Mouse (Mus musculus) kidney, postnatal 10 days (tissue): ENCODE results near the gene 2510002D24Rik.
"Not testable (repeated sequence)": the region's sequence is repeated elsewhere in the genome, so short reads cannot be mapped to it uniquely, and the experiment has no call there.

Experiments used
- DNase-seq: peaks from one replicate; pipeline ENCODE4 v3.0.0; 2021; ENCODE audit warnings: mixed read lengths

2510002D24Rik gene

GRCm38 (mm10) chr16:18858551-18858950, 22.2 kb downstream of the 2510002D24Rik start:
- DNase-seq: peak; percentile 16

- no peak for DNase-seq
Measured at GRCm38 (mm10) chr16:18860186-18860585, 23.8 kb downstream of the 2510002D24Rik start.

GRCm38 (mm10) chr16:18870495-18870894, 34.1 kb downstream of the 2510002D24Rik start:
- not testable (repeated sequence) for DNase-seq

- DNase-seq: no peak
Measured at GRCm38 (mm10) chr16:18876091-18876441, 39.7 kb downstream of the 2510002D24Rik start.

- DNase-seq: peak; percentile 97
Measured at GRCm38 (mm10) chr16:18876442-18877308, 40.3 kb downstream of the 2510002D24Rik start, which contains the start of the genes Mrpl40 and Hira. Gene Mrpl40, minus strand, starts transcription at chr16:18876862. Gene Hira, plus strand, starts transcription at chr16:18877037.

- DNase-seq: peak; percentile 72
Measured at GRCm38 (mm10) chr16:18877386-18878090, 41.2 kb downstream of the 2510002D24Rik start.

DNA sequence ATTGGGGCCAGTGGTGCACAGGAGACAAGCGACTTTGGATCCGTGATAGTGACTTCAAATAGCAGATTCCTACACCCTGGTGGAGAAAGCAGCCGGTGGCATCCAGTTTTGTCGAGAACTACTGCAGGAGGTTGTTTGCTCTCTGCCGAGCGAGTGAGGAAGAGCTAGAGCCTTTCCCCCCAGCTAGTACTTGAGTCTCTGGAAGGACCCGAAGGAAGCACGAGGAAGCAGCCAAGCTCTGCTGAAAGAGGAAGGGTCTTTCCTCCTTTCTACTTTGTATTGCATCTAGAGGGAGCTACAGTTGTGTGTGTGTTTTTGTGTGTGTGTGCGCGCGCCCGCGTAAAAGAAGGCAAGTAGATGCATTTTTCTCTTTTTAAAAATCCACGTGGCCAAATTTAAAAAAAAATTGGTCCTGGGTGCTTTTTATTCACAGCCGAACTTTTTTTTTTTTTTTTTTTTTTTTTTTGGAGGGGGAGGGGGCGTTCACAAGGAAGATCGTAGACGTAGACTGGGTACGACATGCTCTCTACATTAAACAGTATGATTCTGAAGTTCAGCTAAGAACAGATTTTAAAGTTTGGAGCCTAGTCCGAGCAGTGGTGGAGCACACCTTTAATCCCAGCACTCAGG, 41.8 kb downstream of the 2510002D24Rik start:
- no peak for DNase-seq

DNA sequence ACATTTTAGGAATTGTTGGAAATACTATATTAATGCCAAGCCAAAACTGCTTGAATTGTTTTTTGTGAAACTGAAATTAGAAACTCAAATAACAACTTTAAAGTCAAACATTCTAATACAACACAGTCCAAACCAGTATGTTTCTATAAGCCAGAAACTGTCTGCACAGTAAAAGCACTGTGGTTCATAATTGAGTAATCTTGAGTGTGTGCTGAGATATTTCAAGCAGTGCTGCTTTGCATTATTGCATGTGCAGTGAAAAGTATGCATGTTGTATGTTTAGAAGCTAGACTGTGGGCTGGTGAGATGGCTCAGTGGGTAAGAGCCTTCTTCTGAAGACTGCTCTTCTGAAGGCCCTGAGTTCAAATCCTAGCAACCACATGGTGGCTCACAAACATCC, 47.7 kb downstream of the 2510002D24Rik start:
- no peak for DNase-seq
